Mouse (Mus musculus) ES-E14 (cell line): ENCODE measurements around the gene Rgs17.

Source experiments
- CHD2 ChIP-seq: IDR thresholded peaks from 2 replicates; pipeline ENCODE4 v1.6.1; 2014; ENCODE audit warnings: mild to moderate bottlenecking, low read depth, low read length, inconsistent platforms
- HCFC1 ChIP-seq: IDR thresholded peaks from 2 replicates; pipeline ENCODE4 v1.6.1; 2012; ENCODE audit warnings: low read length, inconsistent platforms, borderline replicate concordance; ENCODE audit not compliant: insufficient read depth

DNA sequence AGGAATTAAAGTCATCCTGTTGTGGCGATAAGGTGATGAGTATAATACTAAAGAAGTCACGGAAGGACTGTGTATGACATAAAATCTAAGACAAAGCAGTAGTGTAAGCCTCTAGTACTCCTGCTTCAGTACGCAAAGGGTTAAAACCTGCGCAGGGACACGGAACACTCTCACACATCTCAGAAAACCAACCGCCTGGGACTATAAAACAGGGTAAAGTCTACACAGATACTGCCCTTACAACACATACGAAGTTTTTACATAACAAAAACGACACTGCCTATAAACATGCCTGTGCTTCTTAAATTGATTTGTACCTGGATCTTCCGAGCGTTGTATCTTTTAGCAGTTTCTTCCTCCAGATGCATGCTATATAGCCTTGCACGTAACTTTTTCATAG, 108.5 kb downstream of the Rgs17 start:
- TF ChIP-seq HCFC1 (no peak), CHD2 (no peak)
